In genomic region chr9:32571676-32572075, GRCm38 (mm10) we compare ENCODE assay signal across 23 mouse cellular contexts. TPM values are rescaled to one million over a fixed set of nuclear protein-coding genes. Genes with fewer than 3 reads are reported as not detected.
A peak's percentile ranks its signal among the peaks of the same experiment; 100 is the strongest.
DNase-seq lines count a peak whose midpoint lies in the region; ATAC-seq and TF ChIP-seq lines count a peak whose summit lies in the region.
"Had no signal": no experiment of that assay in that cellular context is flagged by ENCODE, and none has a peak within 500 bp of the region (broad histone marks: within the 10 kb centered on the region; RNA-seq: fewer than 3 reads in every experiment).

No protein-coding gene starts in this region.

- WGBS in embryonic facial prominence, embryonic 10.5 days, result 44% methylated on average over 4 of the region's 4 CpGs
- 42% methylated on average over 4 of the region's 4 CpGs for WGBS in embryonic facial prominence, embryonic 13.5 days
- 32% methylated on average over 4 of the region's 4 CpGs for WGBS in limb, embryonic 15.5 days
- WGBS in liver, embryonic 12.5 days (ENCODE audit: insufficient replicate concordance), result 59% methylated on average over 4 of the region's 4 CpGs

- no peaks in the 10 kb centered on the region for H3K27me3 ChIP-seq in embryonic facial prominence, embryonic 10.5 days (replicated peaks; ENCODE audit: low read depth, poor library complexity, severe bottlenecking)
- H3K27me3 ChIP-seq in embryonic facial prominence, embryonic 13.5 days, result no peaks in the 10 kb centered on the region
- H3K27me3 ChIP-seq in limb, embryonic 15.5 days, result no peaks in the 10 kb centered on the region
- no peaks in the 10 kb centered on the region for H3K27me3 ChIP-seq in liver, embryonic 12.5 days (replicated peaks)
- H3K27me3 ChIP-seq: CH12.LX; heart, embryonic 13.5 days; hindbrain, embryonic 12.5 days had no signal

- no peak overlapping the region for H3K4me3 ChIP-seq in left cerebral cortex, adult 2 months
- H3K4me3 ChIP-seq in embryonic facial prominence, embryonic 10.5 days, result no peak overlapping the region
- no peak overlapping the region for H3K4me3 ChIP-seq in embryonic facial prominence, embryonic 13.5 days
- H3K4me3 ChIP-seq in limb, embryonic 15.5 days, result no peak overlapping the region
- H3K4me3 ChIP-seq in liver, embryonic 12.5 days, result no peak overlapping the region
- H3K4me3 ChIP-seq: erythroblast, embryonic 14.5 days; forebrain, embryonic 10.5 days; gastrocnemius, adult 2 months; heart, embryonic 13.5 days; hindbrain, embryonic 12.5 days had no signal

- H3K9me3 ChIP-seq in embryonic facial prominence, embryonic 10.5 days, result no peaks in the 10 kb centered on the region
- no peaks in the 10 kb centered on the region for H3K9me3 ChIP-seq in embryonic facial prominence, embryonic 13.5 days
- no peaks in the 10 kb centered on the region for H3K9me3 ChIP-seq in limb, embryonic 15.5 days
- H3K9me3 ChIP-seq in liver, embryonic 12.5 days (replicated peaks), result no peaks in the 10 kb centered on the region
- H3K9me3 ChIP-seq: forebrain, embryonic 10.5 days; heart, embryonic 13.5 days; hindbrain, embryonic 12.5 days had no signal

- peaks cover 38% of the 10 kb centered on the region for H3K4me1 ChIP-seq in embryonic facial prominence, embryonic 10.5 days
- peaks cover 29% of the 10 kb centered on the region for H3K4me1 ChIP-seq in embryonic facial prominence, embryonic 13.5 days
- H3K4me1 ChIP-seq in limb, embryonic 15.5 days, result peaks cover 26% of the 10 kb centered on the region
- H3K4me1 ChIP-seq in liver, embryonic 12.5 days, result 0 out of 2 replicates have a peak, but pooled peaks cover 3% of the 10 kb centered on the region
- H3K4me1 ChIP-seq: hindbrain, embryonic 12.5 days had no signal

- intact Hi-C loops in left cerebral cortex, postnatal 4 days (cut with DNase I), result no loop called here
- intact Hi-C loops in left cerebral cortex, adult 2 months (cut with DNase I), result no loop called here

- TF ChIP-seq CTCF in left cerebral cortex, adult 2 months (IDR thresholded peaks at IDR 0.05), result no peak

- H3K27ac ChIP-seq in left cerebral cortex, adult 2 months, result no peak overlapping the region
- H3K27ac ChIP-seq in embryonic facial prominence, embryonic 10.5 days (replicated peaks), result peak overlapping the region; percentile 11
- H3K27ac ChIP-seq in embryonic facial prominence, embryonic 13.5 days, result peak overlapping the region; percentile 44; the same call in 1 of the 2 replicates
- H3K27ac ChIP-seq in limb, embryonic 15.5 days, result peak overlapping the region; percentile 47; the same call in 1 of the 2 replicates
- no peak overlapping the region for H3K27ac ChIP-seq in liver, embryonic 12.5 days
- H3K27ac ChIP-seq: forebrain, embryonic 10.5 days; gastrocnemius, adult 2 months; heart, embryonic 13.5 days; hindbrain, embryonic 12.5 days; hindbrain, postnatal 0 days had no signal

- ATAC-seq in embryonic facial prominence, embryonic 13.5 days (ENCODE audit: insufficient number of reproducible peaks, insufficient read depth, low FRiP score, low TSS enrichment, low read depth), result no peak
- no peak for ATAC-seq in limb, embryonic 15.5 days (ENCODE audit: insufficient number of reproducible peaks, low FRiP score, low TSS enrichment, low read depth)
- no peak for ATAC-seq in liver, embryonic 12.5 days
- ATAC-seq: activated CD4-positive, CD25-positive, alpha-beta regulatory T cell, adult 4 months; forebrain, embryonic 14.5 days; hindbrain, postnatal 0 days; Patski had no signal

- no peak overlapping the region for H3K4me2 ChIP-seq in embryonic facial prominence, embryonic 13.5 days
- H3K4me2 ChIP-seq in limb, embryonic 15.5 days, result no peak overlapping the region
- no peak overlapping the region for H3K4me2 ChIP-seq in liver, embryonic 12.5 days
- H3K4me2 ChIP-seq: heart, embryonic 13.5 days; hindbrain, embryonic 12.5 days had no signal

- DNase-seq in left cerebral cortex, postnatal 4 days, result peak; percentile 48
- no peak for DNase-seq in left cerebral cortex, adult 2 months (ENCODE audit: extremely low spot score in 1 of 2, low spot score in 2 of 2)
- peak; percentile 64 for DNase-seq in embryonic facial prominence, embryonic 10.5 days (ENCODE audit: low spot score)
- DNase-seq: adrenal gland, postnatal 14 days; cerebellum, adult 11-12 months; cerebellum, adult 9-10 months; cerebellum, postnatal 36 days; gastrocnemius, adult 2 months; gastrocnemius, postnatal 36 days; heart, adult 11 months; heart, postnatal 36 days had no signal

- no peaks in the 10 kb centered on the region for H3K36me3 ChIP-seq in embryonic facial prominence, embryonic 10.5 days (replicated peaks)
- no peaks in the 10 kb centered on the region for H3K36me3 ChIP-seq in embryonic facial prominence, embryonic 13.5 days
- no peaks in the 10 kb centered on the region for H3K36me3 ChIP-seq in limb, embryonic 15.5 days
- H3K36me3 ChIP-seq in liver, embryonic 12.5 days, result no peaks in the 10 kb centered on the region
- H3K36me3 ChIP-seq: forebrain, embryonic 10.5 days; heart, embryonic 13.5 days; hindbrain, embryonic 12.5 days had no signal

- no peak overlapping the region for H3K9ac ChIP-seq in embryonic facial prominence, embryonic 13.5 days
- no peak overlapping the region for H3K9ac ChIP-seq in limb, embryonic 15.5 days
- H3K9ac ChIP-seq in liver, embryonic 12.5 days, result no peak overlapping the region
- H3K9ac ChIP-seq: heart, embryonic 13.5 days; hindbrain, embryonic 12.5 days had no signal

RNA-seq across cellular contexts. Expression of gene Fli1, which starts 29.0 kb away (rescaled TPM):
- 1 to 10 TPM; 8.5 to 10.0 TPM for total RNA-seq in left cerebral cortex, postnatal 4 days (2021)
- total RNA-seq in left cerebral cortex, adult 2 months (2021), result 1 to 10 TPM; 3.5 to 5.9 TPM
- polyA plus RNA-seq in embryonic facial prominence, embryonic 10.5 days (2016; fragmentation: Nextera tagmentation; extraction: Ambion mirVana), result 54.8 and 56.7 TPM in 2 replicates
- 24.1 and 26.7 TPM in 2 replicates for polyA plus RNA-seq in embryonic facial prominence, embryonic 13.5 days (2015; fragmentation: Nextera tagmentation; extraction: Ambion mirVana)
- polyA plus RNA-seq in limb, embryonic 15.5 days (2015; fragmentation: Nextera tagmentation; extraction: Ambion mirVana), result 21.3 and 23.4 TPM in 2 replicates
- 15.3 and 16.2 TPM in 2 replicates for polyA plus RNA-seq in liver, embryonic 12.5 days (2016; fragmentation: Nextera tagmentation; extraction: Ambion mirVana)

Comparison
In these comparisons a context has a peak if more than half of its experiments do, and no peak if none do; other contexts are left out.
1. DNase-seq: peak in left cerebral cortex, postnatal 4 days (single experiment) and embryonic facial prominence, embryonic 10.5 days (single experiment); none in left cerebral cortex, adult 2 months (0 of 2).
2. H3K27ac ChIP-seq: peak in embryonic facial prominence, embryonic 10.5 days (single experiment), embryonic facial prominence, embryonic 13.5 days (single experiment) and limb, embryonic 15.5 days (single experiment); none in left cerebral cortex, adult 2 months (single experiment) and liver, embryonic 12.5 days (single experiment).